Mouse (Mus musculus) stomach, embryonic 15.5 days (tissue): ENCODE measurements around the gene Twist2. TPM values are rescaled to one million over a fixed set of nuclear protein-coding genes. Genes with fewer than 3 reads are reported as not detected.

Experiments used
- ATAC-seq: fragments of 200-750 bp; cut with Nextera tagmentation; 2 replicates; pipeline ENCODE4 v1.8.0; 2017; ENCODE audit warnings: low read depth, moderate number of reproducible peaks, moderate TSS enrichment; ENCODE audit not compliant: insufficient read depth, low FRiP score
- H3K27ac ChIP-seq: fragments of 300-500 bp; sonication (generic); 2 replicates; pipeline ENCODE4 v1.5.1; 2015; ENCODE audit warnings: mild to moderate bottlenecking, inconsistent platforms
- H3K27me3 ChIP-seq: fragments of 300-500 bp; sonication (generic); replicated peaks from 2 replicates; pipeline ENCODE4 v1.6.1; 2015; ENCODE audit warnings: inconsistent platforms
- H3K36me3 ChIP-seq: fragments of 300-500 bp; sonication (generic); 2 replicates; pipeline ENCODE4 v1.6.1; 2015; ENCODE audit warnings: inconsistent platforms
- H3K4me1 ChIP-seq: fragments of 300-500 bp; sonication (generic); 2 replicates; pipeline ENCODE4 v1.6.1; 2015; ENCODE audit warnings: inconsistent platforms
- H3K4me2 ChIP-seq: fragments of 300-500 bp; sonication (generic); 2 replicates; pipeline ENCODE4 v1.6.1; 2015; ENCODE audit warnings: mild to moderate bottlenecking, inconsistent platforms
- H3K4me3 ChIP-seq: fragments of 300-500 bp; sonication (generic); replicated peaks from 2 replicates; pipeline ENCODE4 v1.5.1; 2015; ENCODE audit warnings: inconsistent platforms
- H3K9ac ChIP-seq: fragments of 300-500 bp; sonication (generic); 2 replicates; pipeline ENCODE4 v1.6.1; 2015; ENCODE audit warnings: inconsistent platforms
- H3K9me3 ChIP-seq: fragments of 300-500 bp; sonication (generic); 2 replicates; pipeline ENCODE4 v1.6.1; 2016; ENCODE audit warnings: inconsistent platforms
- WGBS: fragments of 180-500 bp; shearing (Covaris S2); methylation state at CpG from one replicate; pipeline ENCODE4 v1.1.7; 2015; 5-methylcytosine and 5-hydroxymethylcytosine counted together
- polyA plus RNA-seq: library from polyadenylated mRNA; unstranded; fragments of >200 nt; fragmentation: Nextera tagmentation; extraction: Ambion mirVana; gene quantifications from 2 replicates; pipeline ENCODE4 v1.2.1, GENCODE M21; 2015

Gene Twist2
- polyA plus RNA-seq, 1 experiment from 2014 or later, result 7.9 TPM

DNA sequence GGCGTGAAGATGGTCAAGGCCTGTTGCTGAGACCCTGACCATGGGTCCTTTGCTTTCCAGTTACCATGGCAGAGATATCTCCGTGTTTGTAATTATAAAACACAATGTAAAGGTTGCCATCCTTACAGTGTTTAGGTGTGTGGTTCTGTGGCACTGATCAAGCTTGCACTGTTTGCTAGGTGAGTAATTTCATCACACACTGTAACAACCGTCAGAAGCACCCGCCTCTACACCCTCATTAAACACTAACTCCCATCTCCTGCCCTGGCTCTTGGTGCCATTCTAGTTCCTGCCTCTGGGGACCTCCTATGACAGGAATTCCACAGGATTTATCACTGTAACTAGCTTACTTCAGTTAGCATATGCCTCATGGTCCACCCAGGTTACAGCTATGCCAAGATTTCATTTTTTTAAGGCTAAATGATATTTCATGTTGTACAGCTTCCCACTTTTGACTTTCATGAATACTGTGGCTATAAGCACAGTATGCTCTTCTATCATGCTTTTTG lies 21.1 kb downstream of the Twist2 start:
- no peaks in the 10 kb centered on the region for H3K36me3 ChIP-seq
- no peaks in the 10 kb centered on the region for H3K27me3 ChIP-seq
- ATAC-seq, result no peak
- WGBS, result 75% methylated on average over 4 of the region's 4 CpGs
- H3K4me1 ChIP-seq, result no peaks in the 10 kb centered on the region
- no peak overlapping the region for H3K9ac ChIP-seq
- no peak overlapping the region for H3K4me2 ChIP-seq
- H3K27ac ChIP-seq, result no peak overlapping the region
- no peak overlapping the region for H3K4me3 ChIP-seq
- no peaks in the 10 kb centered on the region for H3K9me3 ChIP-seq

- Histone ChIP-seq H3K36me3 (no peaks in the 10 kb centered on the region), H3K27me3 (no peaks in the 10 kb centered on the region), H3K9ac (no peak overlapping the region), H3K4me3 (no peak overlapping the region), H3K4me2 (no peak overlapping the region), H3K27ac (no peak overlapping the region), H3K9me3 (no peaks in the 10 kb centered on the region), H3K4me1 (no peaks in the 10 kb centered on the region)
- WGBS, result 34% methylated on average over 3 of the region's 3 CpGs
- ATAC-seq, result no peak
Observed at GRCm38 (mm10) chr1:91823530-91823929, 22.3 kb downstream of the Twist2 start.

DNA sequence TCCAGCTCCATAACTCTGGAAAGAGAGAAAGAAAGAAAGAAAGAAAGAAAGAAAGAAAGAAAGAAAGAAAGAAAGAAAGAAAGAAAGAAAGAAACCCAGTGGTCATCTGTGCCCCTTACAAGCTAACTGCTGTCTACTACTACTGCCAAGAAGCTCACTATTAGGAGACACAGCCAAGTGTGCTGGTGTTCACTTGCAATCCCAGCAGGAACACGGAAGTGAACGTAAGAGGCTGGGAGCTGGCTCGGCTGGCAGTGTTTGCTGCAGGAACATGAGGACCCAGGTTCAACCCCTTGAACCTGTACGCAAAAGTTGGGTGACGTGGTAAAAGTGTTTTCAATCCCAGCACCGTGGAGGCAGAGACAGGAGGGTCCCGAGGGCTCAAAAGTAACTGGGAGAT lies 22.7 kb downstream of the Twist2 start:
- no peak for ATAC-seq
- H3K4me2 ChIP-seq, result no peak overlapping the region
- no peaks in the 10 kb centered on the region for H3K36me3 ChIP-seq
- H3K27ac ChIP-seq, result no peak overlapping the region
- H3K4me1 ChIP-seq, result no peaks in the 10 kb centered on the region
- H3K27me3 ChIP-seq, result no peaks in the 10 kb centered on the region
- H3K9ac ChIP-seq, result no peak overlapping the region
- 86% methylated on average over 7 of the region's 7 CpGs for WGBS
- no peak overlapping the region for H3K4me3 ChIP-seq
- H3K9me3 ChIP-seq, result no peaks in the 10 kb centered on the region

DNA sequence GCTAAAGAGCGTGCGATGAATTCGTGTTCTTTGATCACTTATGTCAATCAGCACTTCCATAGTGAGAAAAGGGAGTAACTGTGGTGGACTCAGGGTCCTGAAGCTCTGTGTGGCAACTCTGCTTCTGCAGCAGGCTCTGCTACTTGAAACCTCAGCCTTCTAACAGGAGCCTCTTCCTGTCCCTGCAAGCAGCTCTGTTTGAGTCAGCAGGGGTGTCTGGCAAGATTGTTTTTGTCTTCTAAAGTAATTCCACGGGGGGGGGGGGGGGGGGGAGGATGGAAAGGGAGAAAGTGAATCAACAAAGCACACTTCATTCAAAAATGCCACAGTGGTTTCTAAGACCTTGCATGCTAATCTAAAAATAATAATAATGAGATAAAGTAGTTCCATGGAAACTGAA lies 24.0 kb downstream of the Twist2 start:
- no peaks in the 10 kb centered on the region for H3K36me3 ChIP-seq
- H3K4me1 ChIP-seq, result no peaks in the 10 kb centered on the region
- no peak for ATAC-seq
- H3K9ac ChIP-seq, result no peak overlapping the region
- no peaks in the 10 kb centered on the region for H3K9me3 ChIP-seq
- H3K27me3 ChIP-seq, result no peaks in the 10 kb centered on the region
- H3K4me2 ChIP-seq, result no peak overlapping the region
- no peak overlapping the region for H3K4me3 ChIP-seq
- H3K27ac ChIP-seq, result no peak overlapping the region
- WGBS, result 34% methylated on average over 4 of the region's 4 CpGs

GRCm38 (mm10) chr1:91831978-91832377 lies 30.7 kb downstream of the Twist2 start:
- H3K9me3 ChIP-seq, result no peaks in the 10 kb centered on the region
- H3K36me3 ChIP-seq, result no peaks in the 10 kb centered on the region
- no peak for ATAC-seq
- no peaks in the 10 kb centered on the region for H3K4me1 ChIP-seq
- H3K9ac ChIP-seq, result no peak overlapping the region
- no peak overlapping the region for H3K4me2 ChIP-seq
- 84% methylated on average over 7 of the region's 7 CpGs for WGBS
- H3K27me3 ChIP-seq, result no peaks in the 10 kb centered on the region
- no peak overlapping the region for H3K4me3 ChIP-seq
- no peak overlapping the region for H3K27ac ChIP-seq

- Histone ChIP-seq H3K9ac (no peak overlapping the region), H3K9me3 (no peaks in the 10 kb centered on the region), H3K4me3 (no peak overlapping the region), H3K27ac (no peak overlapping the region), H3K4me2 (no peak overlapping the region), H3K4me1 (0 out of 2 replicates have a peak, but pooled peaks cover 3% of the 10 kb centered on the region), H3K36me3 (no peaks in the 10 kb centered on the region), H3K27me3 (no peaks in the 10 kb centered on the region)
- ATAC-seq, result no peak
- WGBS, result 72% methylated on average over 6 of the region's 6 CpGs
Observed at GRCm38 (mm10) chr1:91839557-91839956, 38.3 kb downstream of the Twist2 start.

- no peak for ATAC-seq
- Histone ChIP-seq H3K9ac (no peak overlapping the region), H3K27ac (no peak overlapping the region), H3K4me3 (no peak overlapping the region), H3K9me3 (no peaks in the 10 kb centered on the region), H3K4me1 (0 out of 2 replicates have a peak, but pooled peaks cover 3% of the 10 kb centered on the region), H3K4me2 (no peak overlapping the region), H3K36me3 (no peaks in the 10 kb centered on the region), H3K27me3 (no peaks in the 10 kb centered on the region)
- WGBS, result 49% methylated on average over 6 of the region's 6 CpGs
Observed at GRCm38 (mm10) chr1:91839979-91840378, 38.7 kb downstream of the Twist2 start.

- ATAC-seq, result no peak
- Histone ChIP-seq H3K9ac (no peak overlapping the region), H3K4me2 (no peak overlapping the region), H3K36me3 (no peaks in the 10 kb centered on the region), H3K27me3 (no peaks in the 10 kb centered on the region), H3K4me1 (0 out of 2 replicates have a peak, but pooled peaks cover 3% of the 10 kb centered on the region), H3K9me3 (no peaks in the 10 kb centered on the region), H3K4me3 (no peak overlapping the region), H3K27ac (no peak overlapping the region)
- WGBS, result 54% methylated on average over 4 of the region's 4 CpGs
Observed at GRCm38 (mm10) chr1:91844236-91844635, 43.0 kb downstream of the Twist2 start.

DNA sequence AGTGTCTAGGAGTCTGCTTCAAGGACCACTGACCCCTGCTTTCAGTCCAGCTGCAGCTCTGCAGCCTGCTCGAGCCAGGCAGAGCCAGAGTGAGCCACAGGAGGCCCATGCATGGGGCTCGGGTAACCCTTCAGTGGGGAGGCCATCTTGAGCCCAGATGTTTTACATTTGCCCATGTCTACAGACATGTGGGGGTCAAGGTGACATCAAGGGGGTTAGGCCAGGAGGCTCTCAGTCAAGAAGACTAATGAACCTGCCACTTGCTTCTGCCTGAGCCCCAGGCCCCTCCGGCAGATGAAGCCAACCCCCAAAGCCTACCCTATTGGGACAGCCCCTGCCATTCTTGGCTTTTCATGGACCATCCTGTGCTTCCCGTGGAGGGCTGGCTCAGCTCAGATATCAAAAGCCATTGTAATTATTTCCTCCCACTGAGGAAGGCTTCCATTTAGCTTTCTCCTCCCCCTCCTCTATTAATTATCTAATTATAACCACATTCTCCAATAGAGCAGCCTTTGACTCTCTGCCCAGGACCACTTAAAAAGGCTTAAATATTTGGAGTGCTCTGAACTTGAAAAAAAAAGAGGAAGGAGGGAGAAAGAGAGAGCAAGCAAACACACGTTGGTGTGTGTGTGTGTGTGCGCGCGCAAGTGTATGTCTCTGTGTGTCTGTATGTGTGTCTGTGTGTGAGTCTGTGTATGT lies 43.6 kb downstream of the Twist2 start:
- Histone ChIP-seq H3K4me1 (0 out of 2 replicates have a peak, but pooled peaks cover 1% of the 10 kb centered on the region), H3K27ac (no peak overlapping the region), H3K4me3 (no peak overlapping the region), H3K36me3 (no peaks in the 10 kb centered on the region), H3K9me3 (no peaks in the 10 kb centered on the region), H3K4me2 (no peak overlapping the region), H3K27me3 (no peaks in the 10 kb centered on the region), H3K9ac (no peak overlapping the region)
- 56% methylated on average over 8 of the region's 8 CpGs for WGBS
- ATAC-seq, result 0 out of 2 replicates have a peak, but pooled peaks have one; percentile 19

DNA sequence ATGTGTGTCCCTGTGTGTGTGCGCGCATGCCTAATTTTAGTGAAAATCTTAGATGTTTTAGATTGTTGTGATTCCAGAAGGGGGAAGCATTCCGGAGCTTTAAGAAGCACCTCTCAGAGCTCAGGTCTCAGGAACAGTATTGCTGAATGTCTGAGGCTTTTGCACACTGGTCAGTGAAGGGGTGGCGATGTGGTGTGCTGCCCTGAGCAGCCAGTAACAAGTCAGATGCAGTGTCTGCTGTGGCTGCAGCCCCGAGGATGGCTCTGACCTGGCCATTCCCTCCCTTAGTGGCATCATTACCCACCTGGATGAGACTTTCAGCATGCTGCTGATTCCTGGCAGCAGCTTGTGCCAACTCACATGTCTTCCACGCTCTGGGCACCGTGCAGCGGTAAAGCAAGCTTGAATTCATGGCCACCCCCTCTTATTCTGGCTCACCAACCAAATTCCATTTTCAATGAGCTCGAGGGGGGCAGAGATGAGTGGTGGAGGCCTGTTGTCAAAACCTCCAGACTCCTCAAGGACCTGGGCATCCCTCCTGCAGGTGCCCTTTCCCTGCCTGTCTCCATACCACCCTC lies 44.2 kb downstream of the Twist2 start:
- no peak overlapping the region for H3K9ac ChIP-seq
- H3K27me3 ChIP-seq, result no peaks in the 10 kb centered on the region
- H3K27ac ChIP-seq, result no peak overlapping the region
- no peaks in the 10 kb centered on the region for H3K9me3 ChIP-seq
- no peaks in the 10 kb centered on the region for H3K4me1 ChIP-seq
- no peak overlapping the region for H3K4me2 ChIP-seq
- H3K4me3 ChIP-seq, result no peak overlapping the region
- no peak for ATAC-seq
- no peaks in the 10 kb centered on the region for H3K36me3 ChIP-seq
- 80% methylated on average over 9 of the region's 9 CpGs for WGBS

DNA sequence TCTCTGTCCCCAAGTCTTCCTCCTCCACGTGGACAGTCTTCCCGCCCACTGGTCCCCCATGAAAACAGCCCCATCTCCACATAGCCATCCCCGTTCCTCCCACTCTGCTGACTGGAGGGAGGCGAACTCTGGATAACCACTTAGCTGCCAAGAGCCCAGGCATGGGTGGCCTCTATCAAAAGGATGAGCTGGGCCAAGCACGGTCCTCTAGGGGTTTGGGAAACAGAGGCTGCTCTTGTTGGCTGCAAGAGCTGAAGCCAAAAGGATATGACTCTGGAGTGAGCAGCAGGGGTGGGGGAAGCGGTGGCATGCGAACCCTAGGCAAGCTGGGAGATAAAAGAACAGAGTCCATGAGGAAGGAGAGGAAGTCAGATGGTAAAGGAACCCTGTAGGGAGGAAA lies 50.0 kb downstream of the Twist2 start:
- Histone ChIP-seq H3K4me3 (no peak overlapping the region), H3K9ac (no peak overlapping the region), H3K4me1 (no peaks in the 10 kb centered on the region), H3K4me2 (no peak overlapping the region), H3K36me3 (no peaks in the 10 kb centered on the region), H3K27me3 (no peaks in the 10 kb centered on the region), H3K27ac (no peak overlapping the region), H3K9me3 (no peaks in the 10 kb centered on the region)
- no peak for ATAC-seq
- 69% methylated on average over 7 of the region's 7 CpGs for WGBS

GRCm38 (mm10) chr1:91856771-91857664 lies 55.8 kb downstream of the Twist2 start:
- Histone ChIP-seq H3K9me3 (no peaks in the 10 kb centered on the region), H3K27me3 (no peaks in the 10 kb centered on the region), H3K4me2 (no peak overlapping the region), H3K4me3 (no peak overlapping the region), H3K27ac (no peak overlapping the region), H3K4me1 (no peaks in the 10 kb centered on the region), H3K36me3 (no peaks in the 10 kb centered on the region), H3K9ac (no peak overlapping the region)
- 43% methylated on average over 9 of the region's 9 CpGs for WGBS
- ATAC-seq, result peak; percentile 53
